Mouse (Mus musculus): ENCODE measurements around the gene Sfr1. TPM values are rescaled to one million over a fixed set of nuclear protein-coding genes. Genes with fewer than 3 reads are reported as not detected.

Sfr1 gene
- polyA plus RNA-seq, 1 experiment from 2014 or later: 271 TPM

DNA sequence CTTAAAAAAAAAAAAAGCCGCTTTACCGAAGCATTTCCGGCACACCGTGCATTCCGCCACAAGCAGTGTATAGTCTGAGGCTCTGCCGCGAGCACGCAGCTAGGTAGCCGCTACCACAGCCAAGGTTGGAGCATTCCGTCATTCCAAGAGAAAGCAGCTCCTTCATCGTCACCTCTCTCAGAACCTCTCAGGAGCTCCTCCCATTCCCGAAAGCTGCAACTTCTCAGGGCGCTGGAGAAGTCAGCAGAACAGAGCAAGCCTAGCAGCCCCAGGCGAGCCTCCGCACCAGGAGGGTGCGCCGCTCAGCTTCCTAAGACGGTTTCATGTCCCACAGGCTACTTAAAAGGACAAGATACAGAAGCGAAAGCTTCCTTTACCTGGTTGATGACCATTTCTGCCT is 24.1 kb downstream of the Sfr1 start:
- WGBS: 73% methylated on average over 19 of the region's 19 CpGs
- Histone ChIP-seq H3K36me3 (no peaks in the 10 kb centered on the region), H3K9me3 (replicated peaks) (no peaks in the 10 kb centered on the region; the same call in 1 of the 2 replicates), H3K4me1 (peaks cover 7% of the 10 kb centered on the region), H3K27me3 (ENCODE audit: low read depth, poor library complexity, severe bottlenecking) (peaks cover 8% of the 10 kb centered on the region; the same call in 1 of the 2 replicates), H3K27ac (replicated peaks) (no peak overlapping the region), H3K4me3 (no peak overlapping the region)
- DNase-seq (ENCODE audit: low spot score): no peak

DNA sequence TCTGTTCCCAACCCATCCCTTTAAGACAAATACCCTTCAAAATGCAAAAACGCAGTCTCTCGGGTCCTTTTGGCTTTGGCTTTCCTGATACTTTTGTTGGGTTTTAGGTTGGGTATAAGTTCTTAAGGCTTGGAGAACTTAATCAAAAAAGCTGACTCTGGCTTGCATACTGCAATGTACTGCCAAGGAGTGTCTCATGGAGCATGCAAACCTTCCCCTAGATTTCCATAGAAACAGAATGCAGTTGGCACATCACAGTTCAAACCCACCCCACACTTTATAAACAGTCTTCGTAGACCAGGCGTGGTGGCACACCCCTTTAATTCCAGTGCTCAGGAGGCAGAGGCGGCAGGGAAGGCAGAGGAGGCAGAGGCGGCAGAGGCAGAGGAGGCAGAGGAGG is 46.4 kb downstream of the Sfr1 start:
- H3K9me3 ChIP-seq (replicated peaks): no peaks in the 10 kb centered on the region
- H3K36me3 ChIP-seq: no peaks in the 10 kb centered on the region
- H3K27me3 ChIP-seq (ENCODE audit: low read depth, poor library complexity, severe bottlenecking): no peaks in the 10 kb centered on the region
- no peak overlapping the region for H3K27ac ChIP-seq (replicated peaks)
- no peaks in the 10 kb centered on the region for H3K4me1 ChIP-seq
- 79% methylated on average over 6 of the region's 6 CpGs for WGBS
- no peak for DNase-seq (ENCODE audit: low spot score)
- H3K4me3 ChIP-seq: no peak overlapping the region

DNA sequence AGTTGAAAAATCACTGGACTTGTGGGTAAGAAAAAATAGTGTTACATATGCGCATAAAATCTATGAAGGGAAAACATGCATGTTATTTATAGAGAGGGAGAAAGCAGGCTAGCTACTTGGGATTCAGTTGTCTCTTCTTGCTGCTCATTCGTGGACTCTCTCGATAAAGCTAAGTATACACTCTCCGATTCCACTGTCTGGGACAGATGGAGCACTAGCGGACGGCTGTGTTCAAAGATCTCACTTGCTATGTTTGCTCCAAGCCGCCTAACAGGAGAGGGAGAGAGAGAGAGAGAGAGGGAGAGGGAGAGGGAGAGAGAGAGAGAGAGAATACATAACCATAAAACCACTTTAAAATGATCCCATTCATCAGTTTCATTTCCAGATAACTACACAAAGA is 48.7 kb downstream of the Sfr1 start:
- Histone ChIP-seq H3K36me3 (no peaks in the 10 kb centered on the region), H3K4me3 (no peak overlapping the region), H3K27ac (replicated peaks) (no peak overlapping the region), H3K27me3 (ENCODE audit: low read depth, poor library complexity, severe bottlenecking) (no peaks in the 10 kb centered on the region), H3K9me3 (replicated peaks) (no peaks in the 10 kb centered on the region), H3K4me1 (no peaks in the 10 kb centered on the region)
- no peak for DNase-seq (ENCODE audit: low spot score)
- 97% methylated on average over 7 of the region's 7 CpGs for WGBS

DNA sequence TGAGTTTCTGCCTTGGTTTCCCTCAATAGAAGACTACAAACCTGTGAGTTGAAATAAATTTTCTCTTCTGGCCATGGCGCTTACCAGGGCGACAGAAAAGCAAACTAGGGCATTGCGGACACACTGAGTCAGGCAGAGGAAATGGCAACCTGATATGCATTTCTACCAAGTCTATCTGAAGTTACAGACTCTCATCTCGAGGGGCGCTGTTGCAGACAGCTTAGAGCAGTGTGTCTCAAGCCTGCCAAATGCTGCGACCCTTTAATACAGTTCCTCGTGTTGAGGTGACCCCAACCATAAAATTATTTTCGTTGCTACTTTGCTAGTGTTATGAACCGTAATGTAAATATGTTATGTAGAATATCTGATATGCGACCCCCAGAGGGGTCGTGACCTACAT is 49.5 kb downstream of the Sfr1 start:
- H3K27me3 ChIP-seq (ENCODE audit: low read depth, poor library complexity, severe bottlenecking): no peaks in the 10 kb centered on the region
- no peaks in the 10 kb centered on the region for H3K4me1 ChIP-seq
- no peaks in the 10 kb centered on the region for H3K9me3 ChIP-seq (replicated peaks)
- H3K4me3 ChIP-seq: no peak overlapping the region
- H3K27ac ChIP-seq (replicated peaks): no peak overlapping the region
- 78% methylated on average over 11 of the region's 11 CpGs for WGBS
- no peaks in the 10 kb centered on the region for H3K36me3 ChIP-seq
- DNase-seq (ENCODE audit: low spot score): no peak

DNA sequence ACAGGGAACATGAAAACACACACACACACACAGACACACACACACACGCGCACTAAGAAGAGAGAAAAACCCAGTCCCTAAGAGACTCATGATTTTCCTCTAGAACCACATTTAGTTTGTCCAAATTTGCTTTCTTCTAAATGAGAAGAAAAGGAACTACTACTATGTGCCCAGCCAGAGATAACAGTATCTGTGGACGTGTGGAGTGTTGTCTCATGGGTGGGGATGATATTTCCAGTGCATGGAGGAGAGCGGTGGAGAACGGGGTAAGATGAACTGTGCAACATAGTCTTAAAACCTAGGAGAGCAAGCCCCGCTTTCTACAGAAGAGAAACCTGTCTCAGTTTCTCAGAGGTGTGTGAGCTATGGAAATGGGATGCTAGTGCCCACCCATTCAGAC is 52.4 kb downstream of the Sfr1 start:
- WGBS: 95% methylated on average over 6 of the region's 6 CpGs
- Histone ChIP-seq H3K4me3 (no peak overlapping the region), H3K36me3 (no peaks in the 10 kb centered on the region), H3K4me1 (no peaks in the 10 kb centered on the region), H3K9me3 (replicated peaks) (no peaks in the 10 kb centered on the region), H3K27me3 (ENCODE audit: low read depth, poor library complexity, severe bottlenecking) (no peaks in the 10 kb centered on the region), H3K27ac (replicated peaks) (no peak overlapping the region)
- no peak for DNase-seq (ENCODE audit: low spot score)

Small RNA genes lying within 50 kb of the gene (microRNA-seq; reads per million reads assigned to microRNA genes)
- gene Mir8090: not detected

Other genes starting within 250 kb of the Sfr1 start
- 52.5 and 63.4 TPM in 2 replicates for gene Stn1, start 194.2 kb upstream of the Sfr1 start, polyA plus RNA-seq (2016; fragmentation: Nextera tagmentation; extraction: Ambion mirVana)
- gene Slk, start 152.0 kb upstream of the Sfr1 start, polyA plus RNA-seq (2016; fragmentation: Nextera tagmentation; extraction: Ambion mirVana): 5.9 and 7.0 TPM in 2 replicates
- gene Col17a1, start 39.6 kb upstream of the Sfr1 start, polyA plus RNA-seq (2016; fragmentation: Nextera tagmentation; extraction: Ambion mirVana): 0.17 and 0.31 TPM in 2 replicates
- gene Gsto1, start 123.3 kb downstream of the Sfr1 start, polyA plus RNA-seq (2016; fragmentation: Nextera tagmentation; extraction: Ambion mirVana): 78.1 and 92.2 TPM in 2 replicates
- gene Gsto2, start 133.9 kb downstream of the Sfr1 start, polyA plus RNA-seq (2016; fragmentation: Nextera tagmentation; extraction: Ambion mirVana): 1.4 and 1.6 TPM in 2 replicates
- 0.06 and 0.09 TPM in 2 replicates for gene Cfap43, start 187.6 kb downstream of the Sfr1 start, polyA plus RNA-seq (2016; fragmentation: Nextera tagmentation; extraction: Ambion mirVana)
- gene Itprip, start 187.6 kb downstream of the Sfr1 start, polyA plus RNA-seq (2016; fragmentation: Nextera tagmentation; extraction: Ambion mirVana): 21.7 and 22.9 TPM in 2 replicates
- 0.07 and 0.19 TPM in 2 replicates for gene Cfap58, start 206.0 kb downstream of the Sfr1 start, polyA plus RNA-seq (2016; fragmentation: Nextera tagmentation; extraction: Ambion mirVana)

Data from midbrain, embryonic 10.5 days (tissue).